Mouse (Mus musculus): Measurements from ENCODE around the gene Edn1.

Edn1 gene

GRCm38 (mm10) chr13:42317808-42318207 lies 16.5 kb downstream of the Edn1 start:
- peak; percentile 23 for DNase-seq

- DNase-seq, result no peak
These were observed 27.3 kb downstream of the Edn1 start for GRCm38 (mm10) chr13:42328576-42328975.

GRCm38 (mm10) chr13:42331104-42331503 lies 29.8 kb downstream of the Edn1 start:
- DNase-seq, result no peak

GRCm38 (mm10) chr13:42334981-42335380 lies 33.7 kb downstream of the Edn1 start:
- no peak for DNase-seq

GRCm38 (mm10) chr13:42336414-42336813 lies 35.1 kb downstream of the Edn1 start:
- DNase-seq, result no peak

GRCm38 (mm10) chr13:42337072-42337471 lies 35.8 kb downstream of the Edn1 start:
- DNase-seq, result no peak

GRCm38 (mm10) chr13:42339466-42339865 lies 38.2 kb downstream of the Edn1 start:
- peak; percentile 23 for DNase-seq

- DNase-seq, result peak; percentile 54
These were observed 40.7 kb downstream of the Edn1 start for GRCm38 (mm10) chr13:42341871-42342532.

GRCm38 (mm10) chr13:42345439-42345838 lies 44.2 kb downstream of the Edn1 start:
- DNase-seq, result no peak

GRCm38 (mm10) chr13:42346414-42346813 lies 45.1 kb downstream of the Edn1 start:
- DNase-seq, result peak; percentile 53

GRCm38 (mm10) chr13:42351675-42352074 lies 50.4 kb downstream of the Edn1 start:
- no peak for DNase-seq
